Mouse (Mus musculus) kidney, postnatal 0 days (tissue): ENCODE data around the gene Irf6. TPM values are rescaled to one million over a fixed set of nuclear protein-coding genes. Genes with fewer than 3 reads are reported as not detected.

ENCODE experiments used
- ATAC-seq: fragments of 200-750 bp; cut with Nextera tagmentation; replicated peaks from 2 replicates; pipeline ENCODE4 v1.8.0; 2017; ENCODE audit warnings: low read depth, moderate number of reproducible peaks, moderate TSS enrichment, moderate library complexity; ENCODE audit not compliant: low FRiP score
- DNase-seq: peaks from one replicate; pipeline ENCODE4 v3.0.0-alpha.2; 2016; ENCODE audit warnings: low spot score
- H3K27ac ChIP-seq: fragments of 300-500 bp; sonication (generic); 2 replicates; pipeline ENCODE4 v1.5.1; 2014; ENCODE audit warnings: mild to moderate bottlenecking
- H3K27me3 ChIP-seq: fragments of 300-500 bp; sonication (generic); 2 replicates; pipeline ENCODE4 v1.6.1; 2014; ENCODE audit warnings: low read length, mixed read lengths; ENCODE audit not compliant: insufficient read depth
- H3K36me3 ChIP-seq: fragments of 300-500 bp; sonication (generic); 2 replicates; pipeline ENCODE4 v1.6.1; 2014; ENCODE audit warnings: low read length, mixed read lengths; ENCODE audit not compliant: insufficient read depth
- H3K4me1 ChIP-seq: fragments of 300-500 bp; sonication (generic); replicated peaks from 2 replicates; pipeline ENCODE4 v1.6.1; 2014; ENCODE audit warnings: antibody characterized with exemption, low read length, mixed read lengths; ENCODE audit not compliant: insufficient read depth
- H3K4me2 ChIP-seq: fragments of 300-500 bp; sonication (generic); 2 replicates; pipeline ENCODE4 v1.6.1; 2014; ENCODE audit warnings: mild to moderate bottlenecking, low read length, moderate library complexity, mixed read lengths
- H3K4me3 ChIP-seq: fragments of 300-500 bp; sonication (generic); replicated peaks from 2 replicates; pipeline ENCODE4 v1.5.1; 2014; ENCODE audit warnings: low read depth, low read length
- H3K9ac ChIP-seq: fragments of 300-500 bp; sonication (generic); 2 replicates; pipeline ENCODE4 v1.6.1; 2014; ENCODE audit warnings: low read depth, low read length
- H3K9me3 ChIP-seq: fragments of 300-500 bp; sonication (generic); replicated peaks from 2 replicates; pipeline ENCODE4 v1.6.1; 2016; ENCODE audit warnings: low read length, inconsistent platforms, mixed read lengths
- CTCF ChIP-seq: IDR thresholded peaks from 2 replicates; pipeline ENCODE4 v1.5.1; 2016; ENCODE audit warnings: antibody characterized with exemption, low read depth, mild to moderate bottlenecking, moderate library complexity
- WGBS: fragments of 180-500 bp; shearing (Covaris S2); extraction: QIAGEN DNeasy Blood & Tissue Kit; methylation state at CpG from one replicate; pipeline ENCODE4 v1.1.7; 2014; 5-methylcytosine and 5-hydroxymethylcytosine counted together
- polyA plus RNA-seq: library from polyadenylated mRNA; unstranded; fragments of >200 nt; fragmentation: Nextera tagmentation; extraction: Ambion mirVana; gene quantifications from 2 replicates; pipeline ENCODE4 v1.2.1, GENCODE M21; 2015

Irf6 gene
- polyA plus RNA-seq, 1 experiment from 2014 or later = 17.3 TPM

- H3K9me3 ChIP-seq = no peaks in the 10 kb centered on the region
- no peak for TF ChIP-seq CTCF
- H3K27me3 ChIP-seq = no peaks in the 10 kb centered on the region
- H3K9ac ChIP-seq = no peak overlapping the region
- H3K36me3 ChIP-seq = no peaks in the 10 kb centered on the region
- no peak overlapping the region for H3K4me2 ChIP-seq
- ATAC-seq = no peak
- 17% methylated on average over 7 of the region's 7 CpGs for WGBS
- H3K4me3 ChIP-seq = no peak overlapping the region
- DNase-seq = no peak
- H3K27ac ChIP-seq = no peak overlapping the region
- no peaks in the 10 kb centered on the region for H3K4me1 ChIP-seq
These were observed 14.8 kb upstream of the Irf6 start for GRCm38 (mm10) chr1:193138087-193138486.

- Histone ChIP-seq H3K4me3 (no peak overlapping the region), H3K9ac (no peak overlapping the region), H3K4me1 (no peaks in the 10 kb centered on the region), H3K27ac (no peak overlapping the region), H3K9me3 (no peaks in the 10 kb centered on the region), H3K27me3 (no peaks in the 10 kb centered on the region), H3K36me3 (no peaks in the 10 kb centered on the region), H3K4me2 (no peak overlapping the region)
- 23% methylated on average over 3 of the region's 3 CpGs for WGBS
- DNase-seq (no peak), ATAC-seq (no peak)
- no peak for TF ChIP-seq CTCF
These were observed 14.2 kb upstream of the Irf6 start for GRCm38 (mm10) chr1:193138669-193139068.

- no peak overlapping the region for H3K4me2 ChIP-seq
- H3K9ac ChIP-seq = no peak overlapping the region
- TF ChIP-seq CTCF = no peak
- no peaks in the 10 kb centered on the region for H3K4me1 ChIP-seq
- H3K9me3 ChIP-seq = no peaks in the 10 kb centered on the region
- no peaks in the 10 kb centered on the region for H3K27me3 ChIP-seq
- H3K4me3 ChIP-seq = no peak overlapping the region
- no peaks in the 10 kb centered on the region for H3K36me3 ChIP-seq
- no peak for ATAC-seq
- H3K27ac ChIP-seq = no peak overlapping the region; the same call in 1 of the 2 replicates
- no peak for DNase-seq
- WGBS = 64% methylated on average over 7 of the region's 7 CpGs
These were observed 11.8 kb upstream of the Irf6 start for GRCm38 (mm10) chr1:193141118-193141517.

- ATAC-seq (no peak), DNase-seq (no peak)
- TF ChIP-seq CTCF = no peak
- H3K9me3 ChIP-seq = no peaks in the 10 kb centered on the region
- H3K4me3 ChIP-seq = no peak overlapping the region
- H3K27ac ChIP-seq = no peak overlapping the region
- no peaks in the 10 kb centered on the region for H3K4me1 ChIP-seq
- no peak overlapping the region for H3K9ac ChIP-seq
- WGBS = 79% methylated on average over 8 of the region's 8 CpGs
- no peaks in the 10 kb centered on the region for H3K27me3 ChIP-seq
- no peak overlapping the region for H3K4me2 ChIP-seq
- no peaks in the 10 kb centered on the region for H3K36me3 ChIP-seq
These were observed 10.3 kb upstream of the Irf6 start for GRCm38 (mm10) chr1:193142517-193143062.

GRCm38 (mm10) chr1:193144516-193144915, 8.4 kb upstream of the Irf6 start:
- Histone ChIP-seq H3K4me2 (no peak overlapping the region), H3K27ac (no peak overlapping the region), H3K4me3 (no peak overlapping the region), H3K36me3 (no peaks in the 10 kb centered on the region), H3K4me1 (no peaks in the 10 kb centered on the region), H3K27me3 (no peaks in the 10 kb centered on the region), H3K9me3 (no peaks in the 10 kb centered on the region), H3K9ac (no peak overlapping the region)
- DNase-seq (no peak), ATAC-seq (no peak)
- no peak for TF ChIP-seq CTCF
- 91% methylated on average over 6 of the region's 6 CpGs for WGBS

- ATAC-seq = no peak
- TF ChIP-seq CTCF = no peak
- 82% methylated on average over 4 of the region's 4 CpGs for WGBS
These were observed 7.8 kb upstream of the Irf6 start for GRCm38 (mm10) chr1:193145101-193145500.

GRCm38 (mm10) chr1:193146416-193146815, 6.5 kb upstream of the Irf6 start:
- no peaks in the 10 kb centered on the region for H3K36me3 ChIP-seq
- no peak for DNase-seq
- no peak for TF ChIP-seq CTCF
- no peak overlapping the region for H3K4me3 ChIP-seq
- H3K9me3 ChIP-seq = no peaks in the 10 kb centered on the region
- no peak overlapping the region for H3K9ac ChIP-seq
- no peak overlapping the region for H3K27ac ChIP-seq
- ATAC-seq = no peak
- no peak overlapping the region for H3K4me2 ChIP-seq
- WGBS = 86% methylated on average over 1 of the region's 1 CpGs
- no peaks in the 10 kb centered on the region for H3K27me3 ChIP-seq
- H3K4me1 ChIP-seq = no peaks in the 10 kb centered on the region

More at GRCm38 (mm10) chr1:193145101-193145500, 7.8 kb upstream of the Irf6 start:
- no peaks in the 10 kb centered on the region for H3K27me3 ChIP-seq
- H3K27ac ChIP-seq = no peak overlapping the region
- no peak for DNase-seq
- H3K4me1 ChIP-seq = no peaks in the 10 kb centered on the region
- H3K36me3 ChIP-seq = no peaks in the 10 kb centered on the region
- no peak overlapping the region for H3K4me3 ChIP-seq
- H3K4me2 ChIP-seq = no peak overlapping the region
- no peaks in the 10 kb centered on the region for H3K9me3 ChIP-seq
- no peak overlapping the region for H3K9ac ChIP-seq
